Mouse (Mus musculus): ENCODE measurements around the gene Olfr1359. TPM values are rescaled to one million over a fixed set of nuclear protein-coding genes. Genes with fewer than 3 reads are reported as not detected.
A peak's percentile ranks its signal among the peaks of the same experiment; 100 is the strongest.
"Not testable (repeated sequence)": the region's sequence is repeated elsewhere in the genome, so short reads cannot be mapped to it uniquely, and the experiment has no call there.

The Olfr1359 gene
- polyA plus RNA-seq, 1 experiment from 2014 or later: not detected

DNA sequence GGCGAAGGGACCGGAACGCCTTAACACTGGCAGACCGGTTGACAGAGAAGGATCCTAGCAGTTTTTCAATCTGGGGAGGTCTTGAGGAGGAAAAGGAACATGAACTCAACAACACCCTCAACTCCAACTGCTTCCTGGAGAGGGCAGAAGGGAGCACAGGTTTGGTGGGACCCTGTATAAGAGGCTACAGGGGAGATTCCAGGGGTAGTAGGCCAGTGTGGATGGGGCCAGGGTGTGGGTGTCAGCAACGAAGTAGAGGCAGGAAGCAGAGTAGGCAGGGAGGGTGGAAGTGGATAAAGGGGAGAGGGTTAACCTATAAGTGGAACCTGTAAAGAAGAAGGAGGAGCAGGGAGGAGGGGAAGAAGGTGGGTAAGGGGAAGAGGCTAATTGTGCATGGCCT lies 35.6 kb downstream of the Olfr1359 start:
- 65% methylated on average over 5 of the region's 5 CpGs for whole genome bisulfite sequencing
- H3K9me3 ChIP-seq: no peaks in the 10 kb centered on the region
- H3K27ac ChIP-seq: peak overlapping the region; percentile 99
- H3K27me3 ChIP-seq: no peaks in the 10 kb centered on the region
- peaks cover 12% of the 10 kb centered on the region; the same call in 1 of the 2 replicates for H3K4me1 ChIP-seq
- no peaks in the 10 kb centered on the region for H3K36me3 ChIP-seq
- H3K4me3 ChIP-seq: no peak overlapping the region
- no peak overlapping the region for H3K9ac ChIP-seq
- H3K4me2 ChIP-seq: no peak overlapping the region
- ATAC-seq (ENCODE audit: insufficient number of reproducible peaks, insufficient read depth, low FRiP score, low TSS enrichment, low read depth): no peak

DNA sequence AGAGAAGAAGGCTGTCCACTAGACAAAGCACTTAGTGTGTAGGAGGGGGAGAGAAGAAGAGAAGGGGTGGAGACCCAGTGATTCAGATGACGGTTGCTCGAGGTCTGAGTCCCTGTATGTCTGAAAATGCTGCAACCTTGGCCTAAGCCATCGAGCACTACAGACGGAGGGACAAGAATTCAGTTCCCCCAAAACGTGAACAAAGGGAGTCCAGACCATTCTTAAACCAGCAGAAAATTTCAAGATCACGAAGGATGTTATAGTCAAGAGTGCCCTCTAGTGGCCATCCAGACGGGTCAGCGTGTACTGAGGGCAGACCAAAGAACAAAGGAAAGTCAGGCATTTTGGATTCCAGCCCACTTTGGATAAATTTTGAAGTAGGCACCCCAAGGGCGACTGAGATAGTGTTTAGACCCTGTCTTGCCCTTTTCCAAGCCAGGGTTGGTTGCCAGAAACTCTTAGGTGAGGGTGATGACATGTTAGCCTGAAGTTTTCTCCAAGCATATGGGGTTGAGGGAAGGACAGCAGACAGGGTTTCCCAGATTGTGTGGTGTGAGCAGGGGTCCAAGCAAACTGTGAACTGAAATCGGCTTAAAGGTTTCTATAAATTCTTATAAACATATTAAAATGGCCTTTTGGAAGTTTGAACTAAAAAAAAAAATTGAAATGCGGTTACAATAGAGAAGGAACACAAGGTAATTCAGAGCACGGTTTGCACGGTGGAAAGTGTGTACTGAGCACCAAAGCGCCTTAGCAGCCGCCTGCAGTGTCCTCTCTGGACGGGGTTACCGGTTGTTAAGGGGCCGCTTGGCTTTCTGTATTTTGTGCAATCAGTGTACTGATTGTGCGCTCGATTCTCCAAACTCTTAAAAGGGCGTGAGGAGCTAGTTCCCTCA lies 36.3 kb downstream of the Olfr1359 start:
- Histone ChIP-seq H3K4me1 (peaks cover 12% of the 10 kb centered on the region), H3K36me3 (no peaks in the 10 kb centered on the region), H3K9ac (peak overlapping the region; percentile 80), H3K27ac (peak overlapping the region; percentile 99), H3K4me2 (peak overlapping the region; percentile 66), H3K27me3 (no peaks in the 10 kb centered on the region), H3K4me3 (peak overlapping the region; percentile 53), H3K9me3 (no peaks in the 10 kb centered on the region)
- under 1% methylated on average over 21 of the region's 21 CpGs for WGBS
- peak; percentile 72; the same call in 1 of the 2 replicates for ATAC-seq (ENCODE audit: insufficient number of reproducible peaks, insufficient read depth, low FRiP score, low TSS enrichment, low read depth)

DNA sequence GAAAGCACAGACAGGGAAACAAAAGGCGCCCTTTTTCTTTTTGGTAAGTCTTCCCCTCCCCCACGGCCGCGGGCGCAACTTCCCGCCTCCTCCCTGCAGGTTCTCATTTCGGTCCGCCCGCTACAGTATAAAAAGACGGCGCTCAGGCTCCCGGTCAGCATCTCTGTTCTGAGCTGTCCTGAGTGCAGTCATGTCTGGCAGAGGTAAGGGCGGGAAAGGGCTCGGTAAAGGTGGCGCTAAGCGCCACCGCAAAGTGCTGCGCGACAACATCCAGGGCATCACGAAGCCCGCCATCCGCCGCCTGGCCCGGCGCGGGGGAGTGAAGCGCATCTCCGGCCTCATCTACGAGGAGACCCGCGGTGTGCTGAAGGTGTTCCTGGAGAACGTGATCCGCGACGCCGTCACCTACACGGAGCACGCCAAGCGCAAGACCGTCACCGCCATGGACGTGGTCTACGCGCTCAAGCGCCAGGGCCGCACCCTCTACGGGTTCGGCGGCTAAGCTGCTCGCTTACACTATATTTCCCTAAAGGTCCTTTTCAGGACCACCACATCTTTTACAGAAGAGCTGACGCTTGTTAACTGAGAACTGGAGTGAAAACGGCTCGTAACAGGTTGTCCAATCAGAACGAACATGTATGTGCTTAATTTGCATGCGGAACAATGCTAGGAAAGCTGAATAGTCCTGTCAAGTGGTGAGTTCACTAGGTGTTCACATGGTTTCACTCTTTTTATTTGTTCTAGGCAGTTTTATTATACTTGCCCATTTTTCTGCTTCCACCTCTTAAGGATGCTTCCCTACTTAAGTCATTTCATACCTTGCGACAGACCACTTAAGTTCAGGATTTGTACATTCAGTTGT lies 37.2 kb downstream of the Olfr1359 start, which contains the start of gene Hist1h4j:
Gene Hist1h4j (plus strand): TSS at position 159 of the 862 bp plus-strand sequence.
- H3K4me1 ChIP-seq: peaks cover 12% of the 10 kb centered on the region
- H3K27ac ChIP-seq: peak within 1 kb of the TSS; percentile 99
- peak within 1 kb of the TSS; percentile 66 for H3K4me2 ChIP-seq
- H3K27me3 ChIP-seq, H3K36me3 ChIP-seq, H3K9me3 ChIP-seq: not testable (repeated sequence)
- WGBS: under 1% methylated on average over 39 of the region's 56 CpGs
- ATAC-seq (ENCODE audit: insufficient number of reproducible peaks, insufficient read depth, low FRiP score, low TSS enrichment, low read depth): peak; percentile 90
- H3K9ac ChIP-seq: peak within 1 kb of the TSS; percentile 80
- H3K4me3 ChIP-seq: peak within 1 kb of the TSS; percentile 53

DNA sequence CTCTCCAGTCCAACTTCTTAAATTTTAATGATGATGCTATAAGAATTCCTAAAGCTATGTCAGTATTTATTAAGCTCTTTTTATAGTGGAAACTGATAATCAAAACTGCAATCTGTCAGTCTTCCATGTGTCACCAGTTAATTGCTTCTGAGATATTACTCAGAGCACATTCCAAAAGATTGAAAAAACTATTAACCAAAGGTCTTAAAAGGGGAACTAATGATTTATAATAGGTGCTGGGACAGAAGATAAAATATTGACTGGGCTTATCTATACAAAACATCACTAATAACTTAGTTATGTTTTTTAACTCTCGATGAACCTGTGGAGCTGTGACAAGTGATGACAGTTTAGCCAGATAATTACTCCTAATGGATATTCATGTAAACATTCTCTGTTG lies 47.1 kb downstream of the Olfr1359 start:
- Histone ChIP-seq H3K27me3 (no peaks in the 10 kb centered on the region), H3K4me2 (no peak overlapping the region), H3K27ac (no peak overlapping the region), H3K9me3 (no peaks in the 10 kb centered on the region), H3K36me3 (no peaks in the 10 kb centered on the region), H3K4me3 (no peak overlapping the region), H3K9ac (no peak overlapping the region), H3K4me1 (peaks cover 8% of the 10 kb centered on the region; the same call in 1 of the 2 replicates)
- no peak for ATAC-seq (ENCODE audit: insufficient number of reproducible peaks, insufficient read depth, low FRiP score, low TSS enrichment, low read depth)
- WGBS: 87% methylated on average over 1 of the region's 1 CpGs

DNA sequence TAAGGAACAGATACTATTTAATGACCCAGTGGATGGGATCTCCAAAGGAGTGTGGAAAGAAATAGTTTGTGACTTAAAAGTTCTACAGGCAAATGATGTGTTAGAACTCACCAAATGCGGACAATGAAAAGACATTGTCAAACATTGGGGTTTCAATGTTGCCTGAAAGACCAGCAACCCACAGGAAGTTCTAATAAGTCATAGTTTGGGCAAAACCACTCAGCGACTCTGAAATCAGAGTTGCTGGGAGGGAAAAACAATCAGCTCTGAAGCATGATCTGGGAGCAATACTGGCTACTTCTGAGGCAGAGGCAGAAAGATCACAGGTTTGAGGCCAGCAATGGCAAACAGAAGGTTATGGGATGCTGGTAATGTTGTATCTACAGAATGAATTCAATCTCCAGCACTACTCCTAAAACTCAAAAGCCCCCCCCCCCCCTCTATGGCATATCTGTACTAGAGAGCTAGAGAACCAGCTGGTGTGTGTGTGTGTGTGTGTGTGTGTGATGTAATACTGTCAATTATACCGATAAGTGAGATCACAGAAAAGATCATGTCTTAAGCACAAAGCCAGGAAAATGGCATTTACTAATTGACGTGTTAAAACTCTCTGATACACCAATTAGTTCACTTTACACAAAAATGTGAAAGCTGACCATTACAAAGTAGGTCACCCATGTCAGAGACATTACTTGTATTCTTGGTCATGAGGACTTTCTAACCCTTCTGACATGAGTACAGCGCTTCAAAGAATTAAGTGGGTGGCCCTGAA lies 51.7 kb downstream of the Olfr1359 start:
- peak overlapping the region; percentile 84 for H3K4me2 ChIP-seq
- 5% methylated on average over 5 of the region's 5 CpGs for WGBS
- H3K27me3 ChIP-seq: no peaks in the 10 kb centered on the region
- no peak for ATAC-seq (ENCODE audit: insufficient number of reproducible peaks, insufficient read depth, low FRiP score, low TSS enrichment, low read depth)
- H3K9ac ChIP-seq: peak overlapping the region; percentile 79
- peak overlapping the region; percentile 58 for H3K4me3 ChIP-seq
- peak overlapping the region; percentile 98 for H3K27ac ChIP-seq
- H3K4me1 ChIP-seq: peaks cover 18% of the 10 kb centered on the region
- no peaks in the 10 kb centered on the region for H3K9me3 ChIP-seq
- no peaks in the 10 kb centered on the region for H3K36me3 ChIP-seq

DNA sequence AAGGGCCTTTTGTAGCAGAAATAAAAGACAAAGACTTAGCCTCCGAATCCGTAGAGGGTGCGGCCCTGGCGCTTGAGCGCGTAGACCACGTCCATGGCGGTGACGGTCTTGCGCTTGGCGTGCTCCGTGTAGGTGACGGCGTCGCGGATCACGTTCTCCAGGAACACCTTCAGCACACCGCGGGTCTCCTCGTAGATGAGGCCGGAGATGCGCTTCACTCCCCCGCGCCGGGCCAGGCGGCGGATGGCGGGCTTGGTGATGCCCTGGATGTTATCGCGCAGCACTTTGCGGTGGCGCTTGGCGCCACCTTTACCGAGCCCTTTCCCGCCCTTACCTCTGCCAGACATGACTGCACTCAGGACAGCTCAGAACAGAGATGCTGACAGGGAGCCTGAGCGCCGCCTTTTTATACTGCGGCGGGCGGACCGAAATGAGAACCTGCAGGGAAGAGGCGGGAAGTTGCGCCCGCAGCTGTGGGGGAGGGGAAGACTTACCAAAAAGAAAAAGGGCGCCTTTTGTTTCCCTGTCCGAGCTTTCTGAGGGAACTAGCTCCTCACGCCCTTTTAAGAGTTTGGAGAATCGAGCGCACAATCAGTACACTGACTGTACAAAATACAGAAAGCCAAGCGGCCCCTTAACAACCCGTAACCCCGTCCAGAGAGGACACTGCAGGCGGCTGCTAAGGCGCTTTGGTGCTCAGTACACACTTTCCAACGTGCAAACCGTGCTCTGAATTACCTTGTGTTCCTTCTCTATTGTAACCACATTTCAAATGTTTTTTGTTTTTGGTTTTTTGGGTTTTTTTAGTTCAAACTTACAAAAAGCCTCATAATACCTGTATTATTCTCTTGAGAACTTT lies 52.5 kb downstream of the Olfr1359 start, which contains the start of gene Hist1h4k:
Gene Hist1h4k (minus strand): TSS at position 347 of the 859 bp plus-strand sequence.
- Histone ChIP-seq H3K27ac (peak within 1 kb of the TSS; percentile 98), H3K4me2 (peak within 1 kb of the TSS; percentile 84), H3K9ac (peak within 1 kb of the TSS; percentile 79), H3K4me1 (peaks cover 18% of the 10 kb centered on the region), H3K4me3 (peak within 1 kb of the TSS; percentile 58)
- H3K9me3 ChIP-seq, H3K36me3 ChIP-seq, H3K27me3 ChIP-seq: not testable (repeated sequence)
- ATAC-seq (ENCODE audit: insufficient number of reproducible peaks, insufficient read depth, low FRiP score, low TSS enrichment, low read depth): peak; percentile 85
- under 1% methylated on average over 49 of the region's 56 CpGs for WGBS

DNA sequence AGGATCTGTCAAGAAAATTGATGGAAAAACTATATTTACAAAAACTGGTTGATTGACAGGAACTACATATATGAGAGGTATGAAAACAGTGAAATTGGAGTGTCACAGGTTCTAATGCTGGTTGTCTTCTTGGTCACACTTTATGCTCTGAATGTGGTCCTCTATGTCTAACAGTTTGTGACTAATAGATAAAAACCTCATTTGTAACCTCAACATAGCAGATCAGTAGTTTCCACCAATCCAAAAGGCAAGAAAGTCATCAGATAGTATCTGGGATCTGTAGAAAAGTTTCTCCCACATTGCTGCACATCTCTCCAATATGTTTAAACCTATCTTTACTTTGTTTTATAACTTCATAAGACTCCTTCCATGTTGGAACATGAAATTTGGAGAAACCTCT lies 53.5 kb downstream of the Olfr1359 start:
- Histone ChIP-seq H3K27me3 (no peaks in the 10 kb centered on the region), H3K9me3 (no peaks in the 10 kb centered on the region), H3K4me3 (no peak overlapping the region), H3K36me3 (no peaks in the 10 kb centered on the region), H3K4me1 (peaks cover 18% of the 10 kb centered on the region), H3K4me2 (no peak overlapping the region), H3K27ac (peak overlapping the region; percentile 95; the same call in 1 of the 2 replicates), H3K9ac (no peak overlapping the region)
- ATAC-seq (ENCODE audit: insufficient number of reproducible peaks, insufficient read depth, low FRiP score, low TSS enrichment, low read depth): no peak

DNA sequence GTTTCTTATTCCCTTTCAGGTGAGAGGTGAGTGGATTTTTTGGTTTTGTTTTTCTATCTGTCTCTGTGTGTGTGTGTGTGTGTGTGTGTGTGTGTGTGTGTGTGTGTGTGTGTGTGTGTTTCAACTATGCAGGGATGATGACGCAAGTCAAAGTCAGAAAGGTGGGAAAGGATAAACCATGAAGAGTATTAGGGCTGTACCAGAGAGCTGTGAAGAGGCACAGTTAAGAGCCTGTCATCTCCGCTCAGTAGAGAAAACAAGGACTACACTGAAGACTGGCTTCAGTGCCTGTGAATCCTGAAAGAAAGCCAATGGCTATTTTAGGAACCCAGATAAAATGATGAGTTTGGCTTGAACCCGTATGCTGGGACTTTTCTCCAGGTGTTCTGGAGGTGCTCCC lies 53.9 kb downstream of the Olfr1359 start:
- H3K9me3 ChIP-seq: no peaks in the 10 kb centered on the region
- no peak overlapping the region for H3K4me3 ChIP-seq
- peak overlapping the region; percentile 55; the same call in 1 of the 2 replicates for H3K9ac ChIP-seq
- peaks cover 18% of the 10 kb centered on the region for H3K4me1 ChIP-seq
- ATAC-seq (ENCODE audit: insufficient number of reproducible peaks, insufficient read depth, low FRiP score, low TSS enrichment, low read depth): no peak
- H3K27ac ChIP-seq: peak overlapping the region; percentile 95
- WGBS: 77% methylated on average over 3 of the region's 3 CpGs
- no peaks in the 10 kb centered on the region for H3K27me3 ChIP-seq
- no peaks in the 10 kb centered on the region for H3K36me3 ChIP-seq
- peak overlapping the region; percentile 77; the same call in 1 of the 2 replicates for H3K4me2 ChIP-seq

DNA sequence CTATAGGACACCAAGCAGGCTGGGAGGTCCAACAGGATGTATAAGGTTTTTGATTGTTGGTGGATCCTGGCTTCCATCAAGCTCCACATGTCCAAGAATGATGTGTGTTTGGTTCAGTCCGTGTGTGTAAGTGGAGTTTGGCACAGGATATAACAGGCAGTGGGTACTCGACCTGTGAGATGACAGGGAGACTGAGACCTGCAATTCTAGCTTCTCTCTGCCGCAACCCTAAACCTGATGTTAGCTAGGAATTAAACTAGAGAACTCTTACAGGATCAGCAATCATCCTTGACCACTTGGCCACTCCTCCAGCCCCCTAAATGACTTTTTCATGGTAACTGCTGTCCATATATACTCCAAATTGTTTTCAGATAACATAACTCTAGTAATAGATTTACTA lies 54.4 kb downstream of the Olfr1359 start:
- peak overlapping the region; percentile 77 for H3K4me2 ChIP-seq
- H3K4me3 ChIP-seq: peak overlapping the region; percentile 14
- H3K9me3 ChIP-seq: no peaks in the 10 kb centered on the region
- H3K27ac ChIP-seq: peak overlapping the region; percentile 95
- ATAC-seq (ENCODE audit: insufficient number of reproducible peaks, insufficient read depth, low FRiP score, low TSS enrichment, low read depth): no peak
- peak overlapping the region; percentile 55; the same call in 1 of the 2 replicates for H3K9ac ChIP-seq
- WGBS: 34% methylated on average over 3 of the region's 3 CpGs
- H3K27me3 ChIP-seq: no peaks in the 10 kb centered on the region
- H3K36me3 ChIP-seq: no peaks in the 10 kb centered on the region
- peaks cover 16% of the 10 kb centered on the region for H3K4me1 ChIP-seq

DNA sequence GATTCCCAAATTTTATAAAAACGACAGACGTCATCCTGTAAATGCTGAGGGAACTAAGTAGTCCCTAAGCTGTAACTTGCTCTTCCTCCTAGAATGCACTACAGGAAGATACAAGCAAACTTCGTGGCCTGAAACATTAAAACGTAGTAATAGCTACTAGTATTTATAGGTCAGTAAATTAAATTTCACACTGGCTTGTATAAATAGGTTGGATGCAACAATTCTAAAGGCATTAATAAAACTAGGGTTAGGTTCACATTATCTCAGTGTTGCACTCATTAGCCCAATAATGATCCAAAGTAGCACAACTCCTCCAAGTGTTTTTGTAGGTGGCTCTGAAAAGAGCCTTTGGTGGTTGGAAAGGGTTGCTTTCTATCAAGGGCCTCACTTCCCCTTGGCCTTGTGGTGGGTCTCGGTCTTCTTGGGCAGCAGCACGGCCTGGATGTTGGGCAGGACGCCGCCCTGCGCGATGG lies 55.2 kb downstream of the Olfr1359 start:
- no peak for ATAC-seq (ENCODE audit: insufficient number of reproducible peaks, insufficient read depth, low FRiP score, low TSS enrichment, low read depth)
- WGBS: 1% methylated on average over 10 of the region's 10 CpGs
- peaks cover 13% of the 10 kb centered on the region for H3K4me1 ChIP-seq
- no peaks in the 10 kb centered on the region for H3K9me3 ChIP-seq
- no peaks in the 10 kb centered on the region for H3K27me3 ChIP-seq
- peak overlapping the region; percentile 80 for H3K9ac ChIP-seq
- peak overlapping the region; percentile 95 for H3K27ac ChIP-seq
- H3K36me3 ChIP-seq: no peaks in the 10 kb centered on the region
- peak overlapping the region; percentile 49 for H3K4me3 ChIP-seq
- H3K4me2 ChIP-seq: peak overlapping the region; percentile 77

Data from embryonic facial prominence, embryonic 13.5 days (tissue).